Mouse (Mus musculus): Measurements from ENCODE around the gene Aff4. TPM values are rescaled to one million over a fixed set of nuclear protein-coding genes. Genes with fewer than 3 reads are reported as not detected.
A peak's percentile ranks its signal among the peaks of the same experiment; 100 is the strongest.

Gene Aff4
- total RNA-seq (2014; rRNA removed) (103 and 126 TPM in 2 replicates), polyA plus RNA-seq (2015; fragmentation: Nextera tagmentation; extraction: Ambion mirVana) (64.6 and 90.2 TPM in 2 replicates)

DNA sequence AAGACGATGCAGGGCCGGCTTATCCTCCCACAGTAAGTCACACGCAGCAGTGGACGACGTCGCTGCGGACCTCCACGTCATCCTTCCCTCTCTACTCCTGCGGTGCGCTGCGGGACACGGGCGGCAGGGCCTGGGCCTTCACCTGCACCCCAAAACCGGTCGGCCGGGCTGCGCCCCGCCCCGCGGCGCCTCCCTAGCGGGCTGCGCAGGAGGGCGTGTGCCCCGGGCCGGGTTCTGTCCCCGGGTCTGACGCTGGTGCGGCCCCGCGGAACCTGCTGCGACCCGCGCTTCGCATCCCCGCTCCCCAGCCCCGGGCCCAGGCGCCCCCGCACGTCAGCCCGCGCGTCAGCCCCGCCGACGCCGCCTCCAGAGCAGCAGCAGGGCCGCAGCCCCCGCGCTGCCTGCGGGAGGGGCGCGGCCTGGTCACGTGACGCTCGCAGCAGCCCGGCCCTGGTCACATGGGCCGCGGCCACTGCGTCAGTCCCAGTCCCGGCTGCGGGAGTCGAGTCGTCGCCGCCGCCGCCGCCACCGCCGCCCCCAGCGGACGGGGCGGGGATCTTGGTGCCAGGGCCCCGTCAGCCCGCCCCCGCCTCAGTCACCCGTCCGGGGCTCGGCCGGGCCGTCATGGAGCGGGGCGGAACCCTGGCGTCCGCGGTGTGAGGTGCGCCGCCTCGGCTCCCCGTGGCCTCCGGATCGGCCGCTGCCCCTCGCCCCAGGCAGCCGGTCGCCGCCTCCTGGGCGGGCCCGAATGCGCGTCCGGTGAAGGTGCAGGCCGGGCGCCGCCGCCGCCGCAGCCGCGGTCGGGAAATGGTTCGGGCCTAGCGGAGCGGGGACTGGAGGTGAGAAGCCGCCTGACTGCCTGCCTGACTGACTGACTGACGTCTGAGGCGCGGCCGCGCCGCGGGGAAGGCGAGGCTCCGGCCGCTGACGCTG is at the start of gene Aff4:
Gene Aff4 (plus strand): TSS at position 543 of the 933 bp plus-strand sequence.
- Histone ChIP-seq H3K27me3 (ENCODE audit: insufficient read depth, low read length) (no peaks in the 10 kb centered on the region), H3K4me3 (ENCODE audit: low read depth, low read length) (peak within 1 kb of the TSS; percentile 96), H3K36me3 (ENCODE audit: insufficient read depth, low read length) (no peaks in the 10 kb centered on the region), H3K4me1 (ENCODE audit: insufficient read depth, low read length) (no peaks in the 10 kb centered on the region), H3K9ac (replicated peaks; ENCODE audit: low read length, poor library complexity, severe bottlenecking) (peak within 1 kb of the TSS; percentile 97), H3K27ac (ENCODE audit: low read depth, low read length) (peak within 1 kb of the TSS; percentile 99), H3K4me2 (ENCODE audit: low read depth, low read length, poor library complexity, severe bottlenecking) (peak within 1 kb of the TSS; percentile 78), H3K9me3 (ENCODE audit: low read length) (no peaks in the 10 kb centered on the region)
- ATAC-seq (ENCODE audit: low FRiP score) (peak; percentile 93), DNase-seq (ENCODE audit: low spot score) (peak; percentile 96)
- under 1% methylated on average over 91 of the region's 127 CpGs for WGBS
- TF ChIP-seq CTCF (IDR thresholded peaks at IDR 0.05): no peak

- ATAC-seq (ENCODE audit: low FRiP score) (no peak), DNase-seq (ENCODE audit: low spot score) (no peak)
- peaks cover 17% of the 10 kb centered on the region for H3K4me1 ChIP-seq (ENCODE audit: insufficient read depth, low read length)
- H3K27me3 ChIP-seq (ENCODE audit: insufficient read depth, low read length): no peaks in the 10 kb centered on the region
- H3K4me3 ChIP-seq (ENCODE audit: low read depth, low read length): peak overlapping the region; percentile 94
- peak overlapping the region; percentile 55 for H3K4me2 ChIP-seq (ENCODE audit: low read depth, low read length, poor library complexity, severe bottlenecking)
- WGBS: 50% methylated on average over 9 of the region's 9 CpGs
- no peak for TF ChIP-seq CTCF (IDR thresholded peaks at IDR 0.05)
- peak overlapping the region; percentile 90 for H3K27ac ChIP-seq (ENCODE audit: low read depth, low read length)
- H3K36me3 ChIP-seq (ENCODE audit: insufficient read depth, low read length): no peaks in the 10 kb centered on the region
- H3K9ac ChIP-seq (replicated peaks; ENCODE audit: low read length, poor library complexity, severe bottlenecking): peak overlapping the region; percentile 60
- no peaks in the 10 kb centered on the region for H3K9me3 ChIP-seq (ENCODE audit: low read length)
Observed at GRCm38 (mm10) chr11:53301167-53301515, 49.5 kb upstream of the Aff4 start.

DNA sequence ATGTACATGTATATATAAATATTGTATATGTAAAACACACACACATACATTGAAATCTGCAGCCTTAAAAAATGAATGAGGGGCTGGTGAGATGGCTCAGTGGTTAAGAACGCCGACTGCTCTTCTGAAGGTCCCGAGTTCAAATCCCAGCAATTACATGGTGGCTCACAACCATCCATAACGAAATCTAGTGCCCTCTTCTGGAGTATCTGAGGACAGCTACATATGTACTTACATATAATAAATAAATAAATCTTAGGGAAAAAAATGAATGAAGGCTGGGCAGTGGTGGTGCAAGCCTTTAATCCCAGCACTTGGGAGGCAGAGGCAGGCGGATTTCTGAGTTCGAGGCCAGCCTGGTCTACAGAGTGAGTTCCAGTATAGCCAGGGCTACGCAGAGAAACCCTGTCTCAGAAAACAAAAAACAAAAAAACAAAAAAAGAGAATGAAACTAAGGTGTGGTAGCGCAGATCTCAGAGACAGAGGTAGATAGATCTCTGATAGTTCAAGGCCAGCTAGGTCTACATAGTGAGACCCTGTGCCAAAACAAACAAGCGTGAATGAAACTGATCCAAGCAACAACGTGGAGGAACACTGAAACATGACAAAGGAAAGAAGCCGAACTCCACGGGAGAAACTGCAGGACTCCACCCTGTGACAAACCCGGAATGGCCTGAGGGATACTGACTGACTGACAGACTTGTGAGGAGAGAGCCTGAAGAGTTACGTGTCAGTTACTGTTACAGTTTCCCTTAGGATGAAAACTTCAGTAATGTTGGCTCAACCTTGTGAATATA is 46.4 kb upstream of the Aff4 start:
- no peak overlapping the region for H3K4me2 ChIP-seq (ENCODE audit: low read depth, low read length, poor library complexity, severe bottlenecking)
- 86% methylated on average over 14 of the region's 14 CpGs for WGBS
- H3K9ac ChIP-seq (replicated peaks; ENCODE audit: low read length, poor library complexity, severe bottlenecking): no peak overlapping the region
- no peak for TF ChIP-seq CTCF (IDR thresholded peaks at IDR 0.05)
- no peak overlapping the region for H3K4me3 ChIP-seq (ENCODE audit: low read depth, low read length)
- no peak overlapping the region for H3K27ac ChIP-seq (ENCODE audit: low read depth, low read length)
- H3K36me3 ChIP-seq (ENCODE audit: insufficient read depth, low read length): no peaks in the 10 kb centered on the region
- H3K27me3 ChIP-seq (ENCODE audit: insufficient read depth, low read length): no peaks in the 10 kb centered on the region
- ATAC-seq (ENCODE audit: low FRiP score) (no peak), DNase-seq (ENCODE audit: low spot score) (no peak)
- H3K9me3 ChIP-seq (ENCODE audit: low read length): no peaks in the 10 kb centered on the region
- H3K4me1 ChIP-seq (ENCODE audit: insufficient read depth, low read length): no peaks in the 10 kb centered on the region; the same call in 1 of the 2 replicates

GRCm38 (mm10) chr11:53306965-53307364 is 43.7 kb upstream of the Aff4 start:
- no peak overlapping the region for H3K4me2 ChIP-seq (ENCODE audit: low read depth, low read length, poor library complexity, severe bottlenecking)
- no peak for TF ChIP-seq CTCF (IDR thresholded peaks at IDR 0.05)
- ATAC-seq (ENCODE audit: low FRiP score) (no peak), DNase-seq (ENCODE audit: low spot score) (no peak)
- H3K4me3 ChIP-seq (ENCODE audit: low read depth, low read length): no peak overlapping the region
- no peaks in the 10 kb centered on the region for H3K9me3 ChIP-seq (ENCODE audit: low read length)
- no peak overlapping the region for H3K9ac ChIP-seq (replicated peaks; ENCODE audit: low read length, poor library complexity, severe bottlenecking)
- H3K4me1 ChIP-seq (ENCODE audit: insufficient read depth, low read length): no peaks in the 10 kb centered on the region
- H3K36me3 ChIP-seq (ENCODE audit: insufficient read depth, low read length): no peaks in the 10 kb centered on the region
- 89% methylated on average over 2 of the region's 2 CpGs for WGBS
- no peaks in the 10 kb centered on the region for H3K27me3 ChIP-seq (ENCODE audit: insufficient read depth, low read length)
- H3K27ac ChIP-seq (ENCODE audit: low read depth, low read length): no peak overlapping the region

- no peak for DNase-seq (ENCODE audit: low spot score)
- whole genome bisulfite sequencing: 67% methylated on average over 10 of the region's 10 CpGs
Observed at GRCm38 (mm10) chr11:53307558-53308065, 43.0 kb upstream of the Aff4 start.

More at GRCm38 (mm10) chr11:53307558-53308065, 43.0 kb upstream of the Aff4 start:
- ATAC-seq (ENCODE audit: low FRiP score): no peak
- no peak overlapping the region for H3K9ac ChIP-seq (replicated peaks; ENCODE audit: low read length, poor library complexity, severe bottlenecking)
- H3K36me3 ChIP-seq (ENCODE audit: insufficient read depth, low read length): no peaks in the 10 kb centered on the region
- no peak overlapping the region for H3K4me2 ChIP-seq (ENCODE audit: low read depth, low read length, poor library complexity, severe bottlenecking)
- H3K27ac ChIP-seq (ENCODE audit: low read depth, low read length): no peak overlapping the region
- no peaks in the 10 kb centered on the region for H3K4me1 ChIP-seq (ENCODE audit: insufficient read depth, low read length)
- H3K9me3 ChIP-seq (ENCODE audit: low read length): no peaks in the 10 kb centered on the region
- H3K4me3 ChIP-seq (ENCODE audit: low read depth, low read length): no peak overlapping the region
- TF ChIP-seq CTCF (IDR thresholded peaks at IDR 0.05): no peak
- no peaks in the 10 kb centered on the region for H3K27me3 ChIP-seq (ENCODE audit: insufficient read depth, low read length)

Measured in midbrain, postnatal 0 days (tissue).